Mouse (Mus musculus) E14TG2a.4 (cell line): ENCODE results near the gene Ect2.

Experiments used
- CTCF ChIP-seq: conservative IDR thresholded peaks from 2 replicates; pipeline ENCODE4 v1.5.1; 2014; ENCODE audit warnings: low read length
- NANOG ChIP-seq: IDR thresholded peaks from 2 replicates; pipeline ENCODE4 v1.6.1; 2014; ENCODE audit warnings: borderline replicate concordance, low read length, mixed read lengths

DNA sequence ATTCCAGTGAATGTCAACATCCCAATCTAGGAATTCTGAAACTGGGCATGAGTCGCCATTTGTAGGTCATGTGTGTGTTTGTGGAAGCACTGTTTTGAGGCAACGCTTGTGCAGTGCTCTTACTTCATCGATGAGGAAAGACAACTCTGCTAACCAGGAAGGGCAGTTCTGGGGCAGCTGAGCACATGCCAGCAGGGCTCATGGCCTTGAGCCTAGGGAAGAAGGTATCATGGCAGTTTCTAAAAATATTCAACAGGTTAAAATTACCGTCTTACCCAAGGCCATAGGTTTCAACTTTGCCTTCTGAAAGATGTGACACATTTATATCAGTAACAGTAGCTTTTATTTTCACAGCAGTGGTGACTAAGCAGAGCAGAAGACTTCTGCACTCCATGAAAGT lies 82.0 kb downstream of the Ect2 start:
- TF ChIP-seq CTCF (no peak), NANOG (no peak)
